Mouse (Mus musculus) kidney, embryonic 16.5 days (tissue): ENCODE results near the gene Ccdc87. TPM values are rescaled to one million over a fixed set of nuclear protein-coding genes. Genes with fewer than 3 reads are reported as not detected.
A peak's percentile ranks its signal among the peaks of the same experiment; 100 is the strongest.
"Not testable (repeated sequence)": the region's sequence is repeated elsewhere in the genome, so short reads cannot be mapped to it uniquely, and the experiment has no call there.

Experiments
- ATAC-seq: fragments of 200-750 bp; cut with Nextera tagmentation; 2 replicates; pipeline ENCODE4 v1.8.0; 2017; ENCODE audit warnings: moderate TSS enrichment; ENCODE audit not compliant: low FRiP score, low TSS enrichment
- H3K27ac ChIP-seq: fragments of 300-500 bp; sonication (generic); 2 replicates; pipeline ENCODE4 v1.5.1; 2014; ENCODE audit warnings: low read length
- H3K27me3 ChIP-seq: fragments of 300-500 bp; sonication (generic); 2 replicates; pipeline ENCODE4 v1.6.1; 2014; ENCODE audit warnings: low read length, control low read depth, mixed read lengths; ENCODE audit not compliant: insufficient read depth
- H3K36me3 ChIP-seq: fragments of 300-500 bp; sonication (generic); 2 replicates; pipeline ENCODE4 v1.6.1; 2014; ENCODE audit warnings: low read length, control low read depth, mixed read lengths; ENCODE audit not compliant: insufficient read depth
- H3K4me1 ChIP-seq: fragments of 300-500 bp; sonication (generic); 2 replicates; pipeline ENCODE4 v1.6.1; 2014; ENCODE audit warnings: low read length, control low read depth, mixed read lengths; ENCODE audit not compliant: insufficient read depth
- H3K4me2 ChIP-seq: fragments of 300-500 bp; sonication (generic); replicated peaks from 2 replicates; pipeline ENCODE4 v1.6.1; 2014; ENCODE audit warnings: low read depth, low read length
- H3K4me3 ChIP-seq: fragments of 300-500 bp; sonication (generic); 2 replicates; pipeline ENCODE4 v1.5.1; 2014; ENCODE audit warnings: mild to moderate bottlenecking, low read length
- H3K9ac ChIP-seq: fragments of 300-500 bp; sonication (generic); replicated peaks from 2 replicates; pipeline ENCODE4 v1.6.1; 2014; ENCODE audit warnings: low read length
- H3K9me3 ChIP-seq: fragments of 300-500 bp; sonication (generic); 2 replicates; pipeline ENCODE4 v1.6.1; 2016; ENCODE audit warnings: low read length, control low read depth
- WGBS: fragments of 180-500 bp; shearing (Covaris S2); extraction: QIAGEN DNeasy Blood & Tissue Kit; methylation state at CpG from one replicate; pipeline ENCODE4 v1.1.7; 2014; 5-methylcytosine and 5-hydroxymethylcytosine counted together
- polyA plus RNA-seq: library from polyadenylated mRNA; unstranded; fragments of >200 nt; fragmentation: Nextera tagmentation; extraction: Ambion mirVana; gene quantifications from 2 replicates; pipeline ENCODE4 v1.2.1, GENCODE M21; 2015

Ccdc87 gene
- polyA plus RNA-seq, 1 experiment from 2014 or later, result not detected

- Histone ChIP-seq H3K4me1 (peaks cover 22% of the 10 kb centered on the region), H3K27me3 (no peaks in the 10 kb centered on the region), H3K4me3 (peak within 1 kb of the TSS; percentile 73), H3K4me2 (peak within 1 kb of the TSS; percentile 94), H3K9me3 (no peaks in the 10 kb centered on the region; the same call in 1 of the 2 replicates), H3K27ac (peak within 1 kb of the TSS; percentile 97), H3K36me3 (no peaks in the 10 kb centered on the region), H3K9ac (peak within 1 kb of the TSS; percentile 97)
- WGBS, result under 1% methylated on average over 80 of the region's 83 CpGs
- ATAC-seq, result peak; percentile 99
Observed at GRCm38 (mm10) chr19:4811063-4811908, 27.9 kb upstream of the Ccdc87 start, which contains the start of the genes Gm21992 and Rbm14. Gm21992 (minus strand) TSS chr19:4811612. Rbm14 (minus strand) TSS chr19:4811634.

- peaks cover 22% of the 10 kb centered on the region for H3K4me1 ChIP-seq
- peak; percentile 58; the same call in 1 of the 2 replicates for ATAC-seq
- H3K36me3 ChIP-seq, result no peaks in the 10 kb centered on the region
- H3K27me3 ChIP-seq, result no peaks in the 10 kb centered on the region
- H3K9ac ChIP-seq, result peak overlapping the region; percentile 97
- WGBS, result 4% methylated on average over 12 of the region's 12 CpGs
- peak overlapping the region; percentile 73 for H3K4me3 ChIP-seq
- H3K27ac ChIP-seq, result peak overlapping the region; percentile 97
- no peaks in the 10 kb centered on the region; the same call in 1 of the 2 replicates for H3K9me3 ChIP-seq
- H3K4me2 ChIP-seq, result peak overlapping the region; percentile 94
Observed at GRCm38 (mm10) chr19:4811909-4812242, 27.3 kb upstream of the Ccdc87 start.

- ATAC-seq, H3K36me3 ChIP-seq, H3K27me3 ChIP-seq, H3K9me3 ChIP-seq: not testable (repeated sequence)
- WGBS, result 77% methylated on average over 8 of the region's 8 CpGs
- Histone ChIP-seq H3K27ac (peak overlapping the region; percentile 97), H3K4me1 (peaks cover 22% of the 10 kb centered on the region), H3K4me3 (peak overlapping the region; percentile 73), H3K4me2 (peak overlapping the region; percentile 94), H3K9ac (peak overlapping the region; percentile 97)
Observed at GRCm38 (mm10) chr19:4812334-4812949, 26.7 kb upstream of the Ccdc87 start.

DNA sequence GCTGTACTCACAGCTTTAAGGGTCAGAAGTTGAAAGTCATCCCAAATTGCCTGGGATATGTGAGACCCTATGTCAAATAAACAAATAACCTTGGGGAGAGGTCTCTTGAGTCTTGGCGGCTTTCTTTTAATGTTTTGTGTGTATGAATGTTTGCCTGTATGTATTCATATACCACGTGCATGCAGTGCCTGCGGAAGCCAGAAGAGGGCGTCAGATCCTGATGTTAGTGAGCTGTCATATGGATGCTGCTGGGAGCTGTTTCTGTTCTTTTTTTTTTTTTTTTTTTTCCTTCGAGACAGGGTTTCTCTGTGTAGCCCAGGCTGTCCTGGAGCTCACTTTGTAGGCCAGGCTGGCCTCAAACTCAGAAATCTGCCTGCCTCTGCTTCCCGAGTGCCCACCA is 26.2 kb upstream of the Ccdc87 start:
- H3K4me1 ChIP-seq, result peaks cover 20% of the 10 kb centered on the region
- H3K27me3 ChIP-seq, result no peaks in the 10 kb centered on the region
- H3K4me2 ChIP-seq, result no peak overlapping the region
- 80% methylated on average over 6 of the region's 6 CpGs for WGBS
- no peak overlapping the region for H3K4me3 ChIP-seq
- no peaks in the 10 kb centered on the region; the same call in 1 of the 2 replicates for H3K9me3 ChIP-seq
- H3K9ac ChIP-seq, result no peak overlapping the region
- H3K27ac ChIP-seq, result no peak overlapping the region
- ATAC-seq, result no peak
- H3K36me3 ChIP-seq, result no peaks in the 10 kb centered on the region

- no peak for ATAC-seq
- 50% methylated on average over 1 of the region's 1 CpGs for WGBS
- H3K27ac ChIP-seq, result no peak overlapping the region
Observed at GRCm38 (mm10) chr19:4817182-4817835, 21.9 kb upstream of the Ccdc87 start.

GRCm38 (mm10) chr19:4820678-4821303 is 18.4 kb upstream of the Ccdc87 start:
- Histone ChIP-seq H3K9ac (no peak overlapping the region), H3K9me3 (no peaks in the 10 kb centered on the region), H3K27ac (peak overlapping the region; percentile 62; the same call in 1 of the 2 replicates), H3K4me3 (no peak overlapping the region), H3K4me1 (no peaks in the 10 kb centered on the region), H3K4me2 (0 out of 2 replicates have a peak overlapping the region, but pooled peaks have one; percentile 1), H3K27me3 (no peaks in the 10 kb centered on the region), H3K36me3 (peaks cover 8% of the 10 kb centered on the region)
- WGBS, result 60% methylated on average over 5 of the region's 5 CpGs
- ATAC-seq, result peak; percentile 90

More at GRCm38 (mm10) chr19:4817182-4817835, 21.9 kb upstream of the Ccdc87 start:
- Histone ChIP-seq H3K36me3 (no peaks in the 10 kb centered on the region), H3K9ac (no peak overlapping the region), H3K4me1 (0 out of 2 replicates have a peak, but pooled peaks cover under 1% of the 10 kb centered on the region), H3K4me2 (no peak overlapping the region), H3K9me3 (no peaks in the 10 kb centered on the region; the same call in 1 of the 2 replicates), H3K4me3 (no peak overlapping the region), H3K27me3 (no peaks in the 10 kb centered on the region)

- H3K4me2 ChIP-seq, result peak overlapping the region; percentile 33
- no peak overlapping the region; the same call in 1 of the 2 replicates for H3K4me3 ChIP-seq
- peaks cover 8% of the 10 kb centered on the region for H3K36me3 ChIP-seq
- H3K27ac ChIP-seq, result no peak overlapping the region
- ATAC-seq, result no peak
- no peak overlapping the region for H3K9ac ChIP-seq
- WGBS, result 40% methylated on average over 16 of the region's 16 CpGs
- no peaks in the 10 kb centered on the region for H3K4me1 ChIP-seq
- no peaks in the 10 kb centered on the region for H3K9me3 ChIP-seq
- H3K27me3 ChIP-seq, result no peaks in the 10 kb centered on the region
Observed at GRCm38 (mm10) chr19:4828444-4829114, 10.6 kb upstream of the Ccdc87 start.

- Histone ChIP-seq H3K4me1 (no peaks in the 10 kb centered on the region), H3K4me3 (no peak overlapping the region), H3K9ac (no peak overlapping the region), H3K36me3 (peaks cover 7% of the 10 kb centered on the region), H3K9me3 (no peaks in the 10 kb centered on the region), H3K27ac (no peak overlapping the region), H3K27me3 (no peaks in the 10 kb centered on the region), H3K4me2 (peak overlapping the region; percentile 33; the same call in 1 of the 2 replicates)
- WGBS, result 56% methylated on average over 7 of the region's 7 CpGs
- no peak for ATAC-seq
Observed at GRCm38 (mm10) chr19:4829156-4829555, 10.0 kb upstream of the Ccdc87 start.

DNA sequence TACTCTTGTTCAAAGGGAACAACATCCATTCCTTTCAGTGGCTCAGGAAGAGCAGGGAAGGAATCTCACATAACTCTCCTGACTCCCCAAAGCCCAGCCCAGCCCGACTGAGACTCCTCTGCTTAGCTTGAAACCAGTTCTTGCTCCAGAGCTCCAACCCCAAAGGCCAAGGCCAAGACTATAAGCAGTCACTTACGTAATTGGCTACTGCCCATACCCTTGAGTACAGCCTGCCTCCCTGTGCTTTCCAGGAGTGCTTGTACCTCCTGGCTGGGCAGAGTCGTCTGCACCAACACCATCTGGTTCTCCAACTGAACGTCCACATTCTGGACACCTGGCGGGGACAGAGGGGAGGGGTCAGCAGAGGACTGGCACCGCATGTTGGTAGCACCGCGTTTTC is 5.2 kb upstream of the Ccdc87 start:
- no peak overlapping the region for H3K9ac ChIP-seq
- no peak overlapping the region for H3K27ac ChIP-seq
- no peak for ATAC-seq
- H3K4me1 ChIP-seq, result peaks cover 8% of the 10 kb centered on the region
- no peak overlapping the region for H3K4me3 ChIP-seq
- 82% methylated on average over 8 of the region's 8 CpGs for WGBS
- no peaks in the 10 kb centered on the region for H3K36me3 ChIP-seq
- H3K9me3 ChIP-seq, result no peaks in the 10 kb centered on the region
- no peaks in the 10 kb centered on the region for H3K27me3 ChIP-seq
- H3K4me2 ChIP-seq, result no peak overlapping the region
